Comparison of ENCODE assay signal across 8 mouse cellular contexts in the genomic region with DNA sequence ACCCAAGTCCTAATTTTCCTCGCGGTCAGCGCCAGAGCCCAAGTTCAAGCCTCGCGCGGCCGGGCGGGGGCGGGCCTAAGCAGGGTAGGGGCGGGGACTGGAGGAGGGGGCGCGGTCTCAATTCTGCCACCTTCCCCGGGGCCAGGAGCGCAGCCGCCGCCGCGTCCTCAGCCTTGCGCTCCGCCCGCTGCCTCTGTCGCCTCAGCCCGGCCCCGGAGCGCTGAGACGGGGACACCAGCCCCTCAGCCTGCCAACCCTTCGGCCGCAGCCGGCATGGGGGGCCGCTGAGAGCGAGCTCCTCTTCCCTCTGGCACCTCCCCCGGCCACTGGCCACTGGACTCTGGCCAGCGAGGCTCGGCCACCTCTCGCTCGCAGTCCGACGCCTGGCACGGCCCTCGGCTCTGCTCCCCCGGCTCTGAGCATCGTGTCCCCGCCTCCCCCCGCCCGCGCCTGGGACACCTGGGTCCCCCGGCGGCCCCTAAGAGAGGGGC. TPM values are rescaled to one million over a fixed set of nuclear protein-coding genes. Genes with fewer than 3 reads are reported as not detected.
DNase-seq lines count a peak whose midpoint lies in the region.

A gene (plus strand): TSS at position 135 of the 491 bp plus-strand sequence.

- peak within 1 kb of the TSS; percentile 74 for H3K4me3 ChIP-seq in hindbrain, embryonic 10.5 days

- WGBS in hindbrain, embryonic 10.5 days: 1% methylated on average over 48 of the region's 48 CpGs

- peaks cover 50% of the 10 kb centered on the region for H3K27me3 ChIP-seq in hindbrain, embryonic 10.5 days (ENCODE audit: insufficient read depth, poor library complexity, severe bottlenecking)

- H3K36me3 ChIP-seq in hindbrain, embryonic 10.5 days: peaks cover 35% of the 10 kb centered on the region

- peak within 1 kb of the TSS; percentile 81 for H3K27ac ChIP-seq in hindbrain, embryonic 10.5 days

- peaks cover 44% of the 10 kb centered on the region for H3K4me1 ChIP-seq in hindbrain, embryonic 10.5 days (replicated peaks)

- no peaks in the 10 kb centered on the region for H3K9me3 ChIP-seq in hindbrain, embryonic 10.5 days

- DNase-seq in Muller cell, postnatal 12 days (ENCODE audit: inconsistent ontology term): peak; percentile 91
- DNase-seq in cerebellum, adult 8-10 months: peak; percentile 81
- DNase-seq in forelimb bud, embryonic 11.5 days (ENCODE audit: low read depth, low spot score): peak; percentile 66
- DNase-seq in hindbrain, embryonic 10.5 days (ENCODE audit: low spot score): peak; percentile 87
- peak; percentile 79 to 80 for DNase-seq in layer of hippocampus, postnatal 14 days (ENCODE audit: low spot score in 2 of 2)
- peak; percentile 85 for DNase-seq in lung, postnatal 14 days
- DNase-seq in retina, adult 2 months (ENCODE audit: low read depth, low spot score): peak; percentile 33
- peak; percentile 82 for DNase-seq in thymus, postnatal 25 days

RNA-seq across cellular contexts. Expression of the gene that starts here (rescaled TPM):
- 1.1 and 2.2 TPM in 2 replicates for polyA plus RNA-seq in hindbrain, embryonic 10.5 days (2016; fragmentation: Nextera tagmentation; extraction: Ambion mirVana)
- 100 to 1,000 TPM; 159 to 165 TPM for total RNA-seq in layer of hippocampus, postnatal 14 days (2021)

Comparison
In these comparisons a context has a peak if more than half of its experiments do, and no peak if none do; other contexts are left out.
1. Peak in every context shown above with its lines: DNase-seq, H3K4me3 ChIP-seq and H3K27ac ChIP-seq.
2. DNase-seq: peak in every context shown above with its lines; median percentile 91 in Muller cell, postnatal 12 days; 87 in hindbrain, embryonic 10.5 days; 85 in lung, postnatal 14 days; 82 in thymus, postnatal 25 days; 81 in cerebellum, adult 8-10 months; 80 in layer of hippocampus, postnatal 14 days; 66 in forelimb bud, embryonic 11.5 days; 33 in retina, adult 2 months.